Mouse (Mus musculus): ENCODE measurements around the gene Ppp2r3a. TPM values are rescaled to one million over a fixed set of nuclear protein-coding genes. Genes with fewer than 3 reads are reported as not detected.

The Ppp2r3a gene
- total RNA-seq, 2 experiments from 2014 or later, result 162 to 209 TPM

GRCm38 (mm10) chr9:101105735-101106134 lies 145.9 kb downstream of the Ppp2r3a start:
- Histone ChIP-seq H3K4me3 (no peak overlapping the region), H3K27ac (no peak overlapping the region)
- intact Hi-C loops (cut with DNase I), result no loop called here
- TF ChIP-seq CTCF (IDR thresholded peaks at IDR 0.05), result no peak
- no peak for DNase-seq

DNA sequence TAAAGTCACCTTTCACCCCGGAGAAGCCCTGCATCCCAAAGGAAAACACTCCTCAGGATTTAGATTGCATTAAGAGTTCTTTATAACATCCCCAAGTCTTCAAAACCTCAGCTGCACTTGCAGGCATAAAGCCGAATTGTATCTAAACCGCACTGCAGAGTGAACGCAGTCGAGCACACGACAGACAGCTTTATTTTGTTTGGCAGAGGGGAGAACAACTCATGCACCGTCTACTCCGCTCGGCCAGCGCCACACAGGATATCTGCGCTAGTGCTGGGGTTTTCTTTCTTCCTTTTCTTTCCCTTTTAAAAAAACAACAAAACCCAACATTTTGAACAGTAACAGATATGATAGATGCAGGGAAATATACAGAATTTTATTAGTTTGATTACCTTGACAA lies 146.7 kb downstream of the Ppp2r3a start:
- TF ChIP-seq CTCF (IDR thresholded peaks at IDR 0.05), result no peak
- DNase-seq, result no peak
- intact Hi-C loops (cut with DNase I), result no loop called here
- H3K4me3 ChIP-seq, result no peak overlapping the region
- H3K27ac ChIP-seq, result no peak overlapping the region

- no peak overlapping the region for H3K4me3 ChIP-seq
- no peak for TF ChIP-seq CTCF (IDR thresholded peaks at IDR 0.05)
- no peak for DNase-seq
- no peak overlapping the region for H3K27ac ChIP-seq
- intact Hi-C loops (cut with DNase I), result no loop called here
Observed at GRCm38 (mm10) chr9:101102288-101102687, 149.3 kb downstream of the Ppp2r3a start.

GRCm38 (mm10) chr9:101101547-101101946 lies 150.0 kb downstream of the Ppp2r3a start:
- intact Hi-C loops (cut with DNase I), result no loop called here
- DNase-seq, result no peak
- no peak for TF ChIP-seq CTCF (IDR thresholded peaks at IDR 0.05)
- no peak overlapping the region for H3K4me3 ChIP-seq
- no peak overlapping the region for H3K27ac ChIP-seq

DNA sequence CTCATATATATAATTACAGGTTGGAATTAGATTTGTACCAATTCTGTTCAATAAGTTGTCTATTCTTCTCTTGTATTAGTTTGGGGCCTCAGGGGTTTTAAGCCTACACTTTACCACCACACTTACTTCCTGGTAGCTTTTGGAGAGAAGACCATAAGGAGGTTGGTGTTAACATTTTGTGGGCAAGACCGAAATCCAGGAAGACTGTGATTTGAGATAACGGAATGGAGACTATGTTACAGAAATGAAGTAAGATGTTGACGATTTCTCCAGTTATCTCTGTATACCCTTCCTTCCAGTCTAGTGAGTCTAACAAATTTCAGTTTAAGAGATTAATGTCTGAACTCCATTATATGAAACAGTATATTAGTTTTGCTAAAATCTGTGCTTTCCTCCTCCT lies 151.4 kb downstream of the Ppp2r3a start:
- H3K4me3 ChIP-seq, result no peak overlapping the region
- TF ChIP-seq CTCF (IDR thresholded peaks at IDR 0.05), result no peak
- intact Hi-C loops (cut with DNase I), result no loop called here
- no peak overlapping the region for H3K27ac ChIP-seq
- no peak for DNase-seq

GRCm38 (mm10) chr9:101099445-101099844 lies 152.2 kb downstream of the Ppp2r3a start:
- DNase-seq, result peak; percentile 25
- intact Hi-C loops (cut with DNase I), result no loop called here
- H3K27ac ChIP-seq, result peak overlapping the region; percentile 35
- peak overlapping the region; percentile 38 for H3K4me3 ChIP-seq
- no peak for TF ChIP-seq CTCF (IDR thresholded peaks at IDR 0.05)

DNA sequence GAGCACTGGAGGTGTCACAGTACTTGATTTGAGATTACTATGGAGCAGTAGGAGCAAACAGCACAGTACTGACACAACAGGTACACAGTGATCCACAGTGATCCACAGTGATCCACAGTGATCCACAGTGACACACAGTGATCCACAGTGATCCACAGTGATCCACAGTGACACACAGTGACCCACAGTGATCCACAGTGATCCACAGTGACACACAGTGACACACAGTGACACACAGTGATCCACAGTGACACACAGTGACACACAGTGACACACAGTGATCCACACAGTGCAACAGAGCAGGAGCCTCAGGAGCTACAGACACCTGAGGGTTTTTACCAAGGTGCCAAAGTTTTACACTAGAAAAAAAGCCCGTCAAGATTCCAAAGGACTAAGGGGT lies 154.1 kb downstream of the Ppp2r3a start:
- intact Hi-C loops (cut with DNase I), result no loop called here
- no peak for DNase-seq
- no peak overlapping the region for H3K27ac ChIP-seq
- no peak overlapping the region for H3K4me3 ChIP-seq
- TF ChIP-seq CTCF (IDR thresholded peaks at IDR 0.05), result no peak

GRCm38 (mm10) chr9:101096461-101096860 lies 155.1 kb downstream of the Ppp2r3a start:
- H3K4me3 ChIP-seq, result no peak overlapping the region
- no peak overlapping the region for H3K27ac ChIP-seq
- TF ChIP-seq CTCF (IDR thresholded peaks at IDR 0.05), result no peak
- intact Hi-C loops (cut with DNase I), result no loop called here
- no peak for DNase-seq

- intact Hi-C loops (cut with DNase I), result no loop called here
- no peak for TF ChIP-seq CTCF (IDR thresholded peaks at IDR 0.05)
- 0 out of 2 replicates have a peak overlapping the region, but pooled peaks have one; percentile 12 for H3K27ac ChIP-seq
- no peak for DNase-seq
- H3K4me3 ChIP-seq, result no peak overlapping the region
Observed at GRCm38 (mm10) chr9:101095425-101095824, 156.2 kb downstream of the Ppp2r3a start.

GRCm38 (mm10) chr9:101083728-101084127 lies 167.9 kb downstream of the Ppp2r3a start:
- H3K4me3 ChIP-seq, result no peak overlapping the region
- intact Hi-C loops (cut with DNase I), result no loop called here
- no peak for TF ChIP-seq CTCF (IDR thresholded peaks at IDR 0.05)
- H3K27ac ChIP-seq, result no peak overlapping the region
- DNase-seq, result no peak

DNA sequence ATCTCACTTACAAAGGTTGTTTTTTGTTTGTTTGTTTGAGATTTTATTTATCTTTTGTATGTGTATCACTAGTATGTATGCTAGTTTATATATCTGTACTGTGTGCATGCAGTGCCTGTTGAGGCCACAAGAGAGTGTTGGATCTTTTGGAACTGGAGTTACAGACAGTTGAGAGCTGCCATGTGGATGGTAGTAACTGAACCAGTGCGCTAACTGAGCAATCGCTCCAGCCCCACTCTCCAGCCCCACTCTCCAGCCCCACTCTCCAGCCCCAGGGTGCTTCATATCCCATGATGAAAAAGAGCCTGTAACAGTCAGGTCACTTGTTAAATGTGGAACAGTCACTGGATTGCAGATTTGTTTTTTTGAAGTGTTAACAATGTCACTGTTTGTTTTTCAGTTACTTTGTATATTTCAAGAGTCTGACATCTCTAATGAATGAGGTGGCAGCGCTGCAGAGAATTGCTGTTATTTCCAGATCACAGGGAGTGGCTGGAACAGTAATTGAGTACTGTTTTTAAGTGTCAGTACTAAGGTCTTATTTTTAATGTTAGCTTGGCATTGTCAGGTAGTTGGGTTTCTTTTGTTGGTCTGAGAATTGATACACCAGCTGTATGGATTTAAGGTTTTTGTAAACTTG lies 171.4 kb downstream of the Ppp2r3a start:
- TF ChIP-seq CTCF (IDR thresholded peaks at IDR 0.05), result 0 out of 2 replicates have a peak, but pooled peaks have one; percentile 11
- peak overlapping the region; percentile 6; the same call in 1 of the 2 replicates for H3K27ac ChIP-seq
- DNase-seq, result no peak
- intact Hi-C loops (cut with DNase I), result no loop called here
- H3K4me3 ChIP-seq, result peak overlapping the region; percentile 93

DNA sequence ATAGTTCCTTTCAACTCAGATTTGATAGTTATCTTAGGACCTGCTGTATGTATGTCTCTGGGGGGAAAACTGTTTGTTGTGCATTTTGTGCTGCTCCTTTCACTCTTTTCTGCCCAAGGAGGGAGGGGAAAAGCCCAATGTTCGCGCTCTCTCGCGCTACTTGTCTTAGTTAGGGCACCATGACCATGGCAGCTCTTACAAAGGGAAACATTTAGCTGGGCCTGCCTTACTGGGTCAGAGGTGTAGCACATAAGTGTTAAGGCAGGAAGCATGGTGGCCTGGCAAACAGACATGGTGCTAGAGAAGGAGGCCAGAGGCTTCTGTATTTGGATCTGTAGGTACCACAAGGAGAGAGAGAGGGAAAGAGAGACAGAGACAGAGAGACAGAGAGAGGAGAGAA lies 173.0 kb downstream of the Ppp2r3a start:
- no peak for TF ChIP-seq CTCF (IDR thresholded peaks at IDR 0.05)
- no peak for DNase-seq
- Histone ChIP-seq H3K4me3 (peak overlapping the region; percentile 93), H3K27ac (peak overlapping the region; percentile 100)
- intact Hi-C loops (cut with DNase I), result no loop called here

GRCm38 (mm10) chr9:101077486-101077885 lies 174.1 kb downstream of the Ppp2r3a start:
- peak overlapping the region; percentile 100 for H3K27ac ChIP-seq
- no peak for TF ChIP-seq CTCF (IDR thresholded peaks at IDR 0.05)
- intact Hi-C loops (cut with DNase I), result no loop called here

More at GRCm38 (mm10) chr9:101077486-101077885, 174.1 kb downstream of the Ppp2r3a start:
- DNase-seq, result no peak
- peak overlapping the region; percentile 93 for H3K4me3 ChIP-seq
